Mouse (Mus musculus) midbrain, embryonic 11.5 days (tissue): ENCODE measurements at regions not wholly inside any gene's neighbourhood (a gene's known extent, or its start where the extent isn't known, plus 50 kb on each side); places are given as distances from the start of the nearest gene placed in this dataset.

Source experiments
- ATAC-seq: fragments of 200-750 bp; cut with Nextera tagmentation; 2 replicates; pipeline ENCODE4 v1.8.0; 2017; ENCODE audit warnings: moderate TSS enrichment, moderate library complexity; ENCODE audit not compliant: low FRiP score
- DNase-seq: peaks from one replicate; pipeline ENCODE4 v3.0.0; 2015; ENCODE audit warnings: low spot score; ENCODE audit errors: missing footprints
- H3K27ac ChIP-seq: fragments of 300-500 bp; sonication (generic); 2 replicates; pipeline ENCODE4 v1.5.1; 2014; ENCODE audit warnings: low read depth, low read length
- H3K27me3 ChIP-seq: fragments of 300-500 bp; sonication (generic); 2 replicates; pipeline ENCODE4 v1.6.1; 2014; ENCODE audit warnings: mild to moderate bottlenecking, low read length, moderate library complexity, mixed read lengths; ENCODE audit not compliant: control insufficient read depth, insufficient read depth
- H3K36me3 ChIP-seq: fragments of 300-500 bp; sonication (generic); 2 replicates; pipeline ENCODE4 v1.6.1; 2014; ENCODE audit warnings: mild to moderate bottlenecking, low read length, moderate library complexity, mixed read lengths; ENCODE audit not compliant: control insufficient read depth, insufficient read depth
- H3K4me1 ChIP-seq: fragments of 300-500 bp; sonication (generic); 2 replicates; pipeline ENCODE4 v1.6.1; 2014; ENCODE audit warnings: low read length; ENCODE audit not compliant: control insufficient read depth, insufficient read depth
- H3K4me2 ChIP-seq: fragments of 300-500 bp; sonication (generic); 2 replicates; pipeline ENCODE4 v1.6.1; 2014; ENCODE audit warnings: mild to moderate bottlenecking, moderate library complexity
- H3K4me3 ChIP-seq: fragments of 300-500 bp; sonication (generic); 2 replicates; pipeline ENCODE4 v1.5.1; 2014; ENCODE audit warnings: low read depth, low read length
- H3K9ac ChIP-seq: fragments of 300-500 bp; sonication (generic); 2 replicates; pipeline ENCODE4 v1.6.1; 2014; ENCODE audit warnings: low read length
- H3K9me3 ChIP-seq: fragments of 300-500 bp; sonication (generic); 2 replicates; pipeline ENCODE4 v1.6.1; 2016; ENCODE audit warnings: low read length; ENCODE audit not compliant: control insufficient read depth
- WGBS: fragments of 180-500 bp; shearing (Covaris S2); extraction: QIAGEN DNeasy Blood & Tissue Kit; methylation state at CpG from one replicate; pipeline ENCODE4 v1.1.7; 2014; 5-methylcytosine and 5-hydroxymethylcytosine counted together

- Histone ChIP-seq H3K4me2 (no peak overlapping the region), H3K36me3 (no peaks in the 10 kb centered on the region), H3K27ac (no peak overlapping the region), H3K27me3 (no peaks in the 10 kb centered on the region), H3K9ac (no peak overlapping the region), H3K4me3 (no peak overlapping the region), H3K9me3 (no peaks in the 10 kb centered on the region), H3K4me1 (no peaks in the 10 kb centered on the region)
- 88% methylated on average over 4 of the region's 4 CpGs for WGBS
- DNase-seq (no peak), ATAC-seq (no peak)
Observed at GRCm38 (mm10) chr8:73645582-73645981, 292.2 kb upstream of the Large1 start.

- Histone ChIP-seq H3K9me3 (no peaks in the 10 kb centered on the region), H3K4me1 (no peaks in the 10 kb centered on the region), H3K27ac (no peak overlapping the region), H3K27me3 (no peaks in the 10 kb centered on the region), H3K4me2 (no peak overlapping the region), H3K4me3 (no peak overlapping the region), H3K9ac (no peak overlapping the region), H3K36me3 (no peaks in the 10 kb centered on the region)
- no peak for DNase-seq
- no peak for ATAC-seq
Observed at GRCm38 (mm10) chr8:73626798-73627197, 273.5 kb upstream of the Large1 start.

GRCm38 (mm10) chr8:73618946-73619345, 265.6 kb upstream of the Large1 start:
- no peaks in the 10 kb centered on the region for H3K4me1 ChIP-seq
- WGBS, result 83% methylated on average over 1 of the region's 1 CpGs
- DNase-seq (no peak), ATAC-seq (peak; percentile 71)
- H3K9ac ChIP-seq, result no peak overlapping the region
- H3K27me3 ChIP-seq, result no peaks in the 10 kb centered on the region
- no peaks in the 10 kb centered on the region for H3K36me3 ChIP-seq
- peaks cover 5% of the 10 kb centered on the region for H3K9me3 ChIP-seq
- no peak overlapping the region for H3K4me2 ChIP-seq
- no peak overlapping the region for H3K27ac ChIP-seq
- no peak overlapping the region for H3K4me3 ChIP-seq

GRCm38 (mm10) chr8:73614631-73615030, 261.3 kb upstream of the Large1 start:
- Histone ChIP-seq H3K4me1 (no peaks in the 10 kb centered on the region), H3K4me2 (no peak overlapping the region), H3K9ac (no peak overlapping the region), H3K4me3 (no peak overlapping the region), H3K36me3 (no peaks in the 10 kb centered on the region), H3K9me3 (peaks cover 5% of the 10 kb centered on the region), H3K27ac (no peak overlapping the region), H3K27me3 (no peaks in the 10 kb centered on the region)
- DNase-seq (no peak), ATAC-seq (no peak)
- WGBS, result 86% methylated on average over 2 of the region's 2 CpGs

GRCm38 (mm10) chr8:73614106-73614505, 260.8 kb upstream of the Large1 start:
- Histone ChIP-seq H3K36me3 (no peaks in the 10 kb centered on the region), H3K9ac (no peak overlapping the region), H3K4me3 (no peak overlapping the region), H3K9me3 (peaks cover 3% of the 10 kb centered on the region), H3K27me3 (no peaks in the 10 kb centered on the region), H3K4me1 (no peaks in the 10 kb centered on the region), H3K4me2 (no peak overlapping the region), H3K27ac (no peak overlapping the region)
- ATAC-seq (no peak), DNase-seq (no peak)
- WGBS, result 76% methylated on average over 2 of the region's 2 CpGs

- Histone ChIP-seq H3K4me3 (no peak overlapping the region), H3K4me1 (no peaks in the 10 kb centered on the region), H3K4me2 (no peak overlapping the region), H3K9me3 (no peaks in the 10 kb centered on the region), H3K36me3 (no peaks in the 10 kb centered on the region), H3K9ac (no peak overlapping the region), H3K27ac (no peak overlapping the region), H3K27me3 (no peaks in the 10 kb centered on the region)
- ATAC-seq, result no peak
- DNase-seq, result no peak
- WGBS, result 93% methylated on average over 10 of the region's 10 CpGs
Observed at GRCm38 (mm10) chr8:73611583-73611982, 258.2 kb upstream of the Large1 start.

GRCm38 (mm10) chr8:73570599-73570998, 217.3 kb upstream of the Large1 start:
- Histone ChIP-seq H3K27ac (no peak overlapping the region), H3K27me3 (no peaks in the 10 kb centered on the region), H3K4me3 (no peak overlapping the region), H3K36me3 (no peaks in the 10 kb centered on the region), H3K9me3 (no peaks in the 10 kb centered on the region), H3K4me2 (no peak overlapping the region), H3K4me1 (no peaks in the 10 kb centered on the region), H3K9ac (no peak overlapping the region)
- ATAC-seq (no peak), DNase-seq (no peak)

- no peak overlapping the region for H3K4me3 ChIP-seq
- H3K4me1 ChIP-seq, result no peaks in the 10 kb centered on the region
- ATAC-seq, result no peak
- no peak overlapping the region for H3K9ac ChIP-seq
- H3K36me3 ChIP-seq, result no peaks in the 10 kb centered on the region
- H3K4me2 ChIP-seq, result no peak overlapping the region
- no peak overlapping the region for H3K27ac ChIP-seq
- no peaks in the 10 kb centered on the region for H3K9me3 ChIP-seq
- H3K27me3 ChIP-seq, result no peaks in the 10 kb centered on the region
- no peak for DNase-seq
Observed at GRCm38 (mm10) chr8:73569963-73570362, 216.6 kb upstream of the Large1 start.
